Mouse (Mus musculus) testis, adult 2 months (tissue): ENCODE data around the gene Trnp1.

Experiments
- CTCF ChIP-seq: fragments of 200-500 bp; IDR thresholded peaks from 2 replicates; pipeline ENCODE4 v1.5.1; 2012; ENCODE audit warnings: low read depth, mild to moderate bottlenecking, inconsistent platforms, low read length, moderate library complexity; ENCODE audit not compliant: control insufficient read depth, insufficient read depth, insufficient replicate concordance
- POLR2A ChIP-seq: fragments of 200-500 bp; IDR thresholded peaks from 2 replicates; pipeline ENCODE4 v1.6.1; 2012; ENCODE audit warnings: low read depth, mild to moderate bottlenecking, inconsistent platforms, low read length, moderate library complexity; ENCODE audit not compliant: control insufficient read depth

DNA sequence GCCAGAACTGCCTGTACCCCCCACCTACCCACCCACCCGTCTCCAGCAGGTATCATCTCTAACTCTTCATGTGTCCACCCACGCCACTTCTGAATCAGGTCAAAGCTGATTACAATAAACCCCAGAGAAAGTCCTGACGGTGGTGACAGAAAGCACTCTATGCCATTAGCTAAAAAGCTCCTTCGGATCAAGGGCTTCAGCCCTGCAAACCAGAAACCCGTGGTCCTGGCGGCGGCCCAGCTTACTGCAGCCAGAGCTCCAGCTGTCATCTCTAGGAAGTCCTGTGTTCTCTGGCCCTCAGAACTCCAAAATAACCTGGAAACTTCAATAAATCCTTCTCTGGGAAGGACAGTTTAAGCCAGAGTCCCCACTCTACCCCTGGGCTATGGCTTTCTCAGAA lies 2.6 kb downstream of the Trnp1 start:
- no peak for TF ChIP-seq CTCF
- no peak for TF ChIP-seq POLR2A
